ENCODE assay signal across 8 mouse cellular contexts in the genomic region with DNA sequence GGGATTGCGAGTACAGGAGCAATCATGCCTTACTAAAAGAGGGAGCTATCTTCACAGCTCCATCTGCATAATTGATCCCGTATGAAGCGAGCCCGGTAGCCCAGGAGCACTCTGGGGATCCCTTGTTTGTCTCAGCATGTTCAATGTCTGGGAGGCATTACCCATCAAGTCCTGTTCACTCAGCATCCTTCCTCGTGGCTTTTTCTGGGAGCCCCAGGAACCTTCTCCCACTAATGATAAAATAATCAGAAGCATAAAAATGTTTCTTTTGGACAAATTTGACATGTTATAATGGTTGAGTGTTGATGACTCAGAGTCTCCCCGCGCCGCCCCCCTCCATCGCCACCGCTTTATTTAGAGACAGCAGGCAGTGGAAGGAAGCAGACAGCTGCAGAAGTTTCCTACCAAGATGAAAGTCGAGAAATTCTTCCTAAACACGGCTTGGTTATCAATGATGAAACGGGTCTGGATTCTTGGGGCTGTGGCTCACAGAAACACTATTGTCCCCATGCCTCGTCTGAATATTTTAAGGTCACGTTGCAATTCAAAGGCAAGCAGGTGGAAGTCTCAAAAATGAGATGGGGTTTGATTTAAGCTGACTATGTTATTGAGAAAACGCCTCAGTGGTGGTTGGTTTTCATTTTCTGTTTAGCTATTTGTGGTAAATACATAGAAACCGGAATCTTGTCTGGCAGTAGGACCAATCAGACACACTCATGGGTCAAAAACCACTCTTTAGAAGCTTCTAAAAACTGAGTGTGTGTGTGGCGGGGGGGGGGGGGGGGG.
DNase-seq lines count a peak whose midpoint lies in the region; ATAC-seq lines count a peak whose summit lies in the region.

No protein-coding gene starts in this region.

- H3K27me3 ChIP-seq in forebrain, embryonic 10.5 days (ENCODE audit: poor library complexity, severe bottlenecking): no peaks in the 10 kb centered on the region
- H3K27me3 ChIP-seq in forebrain, embryonic 15.5 days: no peaks in the 10 kb centered on the region
- no peaks in the 10 kb centered on the region for H3K27me3 ChIP-seq in limb, embryonic 10.5 days (ENCODE audit: low read depth, poor library complexity, severe bottlenecking)
- no peaks in the 10 kb centered on the region for H3K27me3 ChIP-seq in liver, embryonic 11.5 days (replicated peaks; ENCODE audit: control insufficient read depth, insufficient read depth, low read length)
- H3K27me3 ChIP-seq in intestine, embryonic 16.5 days (replicated peaks; ENCODE audit: control insufficient read depth, insufficient read depth, low read length): no peaks in the 10 kb centered on the region

- WGBS in forebrain, embryonic 10.5 days: 60% methylated on average over 18 of the region's 18 CpGs
- WGBS in forebrain, embryonic 15.5 days: 56% methylated on average over 18 of the region's 18 CpGs
- 56% methylated on average over 18 of the region's 18 CpGs for WGBS in limb, embryonic 10.5 days
- 50% methylated on average over 17 of the region's 18 CpGs for WGBS in liver, embryonic 11.5 days
- 51% methylated on average over 17 of the region's 18 CpGs for WGBS in intestine, embryonic 16.5 days

- DNase-seq in forebrain, embryonic 10.5 days (ENCODE audit: extremely low spot score, low spot score): peak; percentile 27
- peak; percentile 44 for DNase-seq in T-cell, adult 2 months (ENCODE audit: low spot score)
- peak; percentile 11 for DNase-seq in heart, postnatal 4 days
- DNase-seq in limb, embryonic 10.5 days (ENCODE audit: low spot score): peak; percentile 47
- DNase-seq in right cerebral cortex, postnatal 25 days: peak; percentile 71
- no peak for DNase-seq in liver, embryonic 11.5 days (ENCODE audit: low spot score)

- no peaks in the 10 kb centered on the region for H3K36me3 ChIP-seq in forebrain, embryonic 10.5 days (replicated peaks)
- no peaks in the 10 kb centered on the region for H3K36me3 ChIP-seq in forebrain, embryonic 15.5 days
- H3K36me3 ChIP-seq in limb, embryonic 10.5 days: no peaks in the 10 kb centered on the region
- no peaks in the 10 kb centered on the region for H3K36me3 ChIP-seq in liver, embryonic 11.5 days (ENCODE audit: control insufficient read depth, insufficient read depth, low read length)
- H3K36me3 ChIP-seq in intestine, embryonic 16.5 days (ENCODE audit: control insufficient read depth, insufficient read depth, low read length): no peaks in the 10 kb centered on the region

- H3K9me3 ChIP-seq in forebrain, embryonic 10.5 days: no peaks in the 10 kb centered on the region
- H3K9me3 ChIP-seq in forebrain, embryonic 15.5 days: no peaks in the 10 kb centered on the region
- no peaks in the 10 kb centered on the region for H3K9me3 ChIP-seq in limb, embryonic 10.5 days (replicated peaks)
- no peaks in the 10 kb centered on the region for H3K9me3 ChIP-seq in liver, embryonic 11.5 days (ENCODE audit: control insufficient read depth, low read length)
- H3K9me3 ChIP-seq in intestine, embryonic 16.5 days (ENCODE audit: control insufficient read depth, low read length): no peaks in the 10 kb centered on the region

- H3K4me3 ChIP-seq in forebrain, embryonic 10.5 days: no peak overlapping the region
- no peak overlapping the region for H3K4me3 ChIP-seq in forebrain, embryonic 15.5 days
- H3K4me3 ChIP-seq in limb, embryonic 10.5 days: no peak overlapping the region
- H3K4me3 ChIP-seq in liver, embryonic 11.5 days (ENCODE audit: low read depth, low read length): no peak overlapping the region
- no peak overlapping the region for H3K4me3 ChIP-seq in intestine, embryonic 16.5 days (ENCODE audit: low read length)

- peaks cover 32% of the 10 kb centered on the region for H3K4me1 ChIP-seq in forebrain, embryonic 10.5 days
- no peaks in the 10 kb centered on the region for H3K4me1 ChIP-seq in forebrain, embryonic 15.5 days
- H3K4me1 ChIP-seq in limb, embryonic 10.5 days: peaks cover 19% of the 10 kb centered on the region
- no peaks in the 10 kb centered on the region for H3K4me1 ChIP-seq in liver, embryonic 11.5 days (replicated peaks; ENCODE audit: control insufficient read depth, insufficient read depth, low read length)
- no peaks in the 10 kb centered on the region for H3K4me1 ChIP-seq in intestine, embryonic 16.5 days (ENCODE audit: control insufficient read depth, insufficient read depth, low read length)

- peak overlapping the region; percentile 62 for H3K27ac ChIP-seq in forebrain, embryonic 10.5 days
- H3K27ac ChIP-seq in forebrain, embryonic 15.5 days (replicated peaks): no peak overlapping the region
- no peak overlapping the region for H3K27ac ChIP-seq in limb, embryonic 10.5 days
- no peak overlapping the region for H3K27ac ChIP-seq in liver, embryonic 11.5 days (ENCODE audit: low read depth, low read length)
- H3K27ac ChIP-seq in intestine, embryonic 16.5 days (ENCODE audit: low read length): no peak overlapping the region

- no peak for ATAC-seq in forebrain, embryonic 15.5 days (replicated peaks)
- no peak for ATAC-seq in liver, embryonic 11.5 days (replicated peaks; ENCODE audit: low FRiP score)
- no peak for ATAC-seq in intestine, embryonic 16.5 days

- no peak overlapping the region for H3K9ac ChIP-seq in forebrain, embryonic 15.5 days (replicated peaks)
- no peak overlapping the region for H3K9ac ChIP-seq in liver, embryonic 11.5 days (ENCODE audit: low read depth, low read length)
- no peak overlapping the region for H3K9ac ChIP-seq in intestine, embryonic 16.5 days (ENCODE audit: low read depth, low read length)

- no peak overlapping the region for H3K4me2 ChIP-seq in forebrain, embryonic 15.5 days (replicated peaks)
- no peak overlapping the region; the same call in 1 of the 2 replicates for H3K4me2 ChIP-seq in liver, embryonic 11.5 days
- no peak overlapping the region for H3K4me2 ChIP-seq in intestine, embryonic 16.5 days (ENCODE audit: low read depth, low read length)
